Mouse (Mus musculus): ENCODE results near the gene Eif3l.

The Eif3l gene

DNA sequence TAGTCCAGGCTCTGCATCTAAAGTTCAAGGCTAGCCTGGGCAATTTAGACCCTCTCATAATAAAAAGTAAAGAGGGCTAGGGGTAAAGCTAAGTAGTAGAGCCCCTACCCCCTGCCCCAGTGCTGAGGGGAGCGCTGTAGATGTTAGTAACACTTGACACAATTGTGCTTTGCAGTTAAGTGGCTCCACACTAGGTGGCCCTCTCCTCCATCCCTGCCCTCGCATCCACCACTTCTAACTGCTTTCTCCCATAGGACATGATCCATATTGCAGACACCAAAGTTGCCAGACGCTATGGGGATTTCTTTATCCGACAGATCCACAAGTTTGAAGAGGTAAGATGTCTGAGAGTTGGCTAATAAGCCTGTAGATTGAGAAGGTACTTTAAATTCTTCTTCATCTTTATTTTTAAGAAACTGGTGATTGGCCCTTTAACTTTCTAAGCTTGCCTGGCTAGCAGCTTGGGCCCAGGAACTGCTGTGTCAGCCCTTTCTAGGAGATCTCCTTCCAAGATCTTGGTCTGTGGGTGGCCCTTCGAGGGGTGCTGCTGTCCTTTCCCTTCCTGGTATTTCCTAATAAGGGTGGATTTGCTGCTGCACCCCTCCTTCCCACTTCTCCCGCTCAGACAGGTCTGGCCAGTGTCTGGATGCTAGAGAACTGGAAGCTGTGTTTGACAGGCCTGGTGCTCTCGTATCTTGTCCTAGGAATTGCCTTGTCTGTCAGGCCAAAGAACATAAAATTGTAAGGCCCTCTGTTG lies 18.3 kb downstream of the Eif3l start:
- no peak for DNase-seq (ENCODE audit: low spot score)

DNA sequence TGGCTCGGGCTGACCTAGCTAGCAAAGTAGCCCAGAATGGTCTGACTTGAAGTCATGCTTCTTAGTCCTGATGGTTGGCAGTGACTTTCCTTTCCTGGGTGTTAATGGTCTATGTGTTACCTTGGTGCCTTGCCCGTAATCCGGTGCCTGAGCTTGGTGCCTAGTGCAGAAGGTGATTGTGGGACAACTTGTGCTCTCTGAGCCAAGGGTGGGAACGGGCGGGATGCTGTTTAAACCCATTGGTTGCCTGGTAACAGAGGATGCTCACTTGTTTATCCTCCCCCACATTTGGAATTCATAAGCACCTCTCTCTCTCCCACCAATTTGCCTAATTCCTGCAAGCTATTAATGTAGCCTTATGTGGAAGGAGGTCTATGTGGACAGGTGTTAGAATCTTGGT lies 20.5 kb downstream of the Eif3l start:
- DNase-seq (ENCODE audit: low spot score) = no peak

DNA sequence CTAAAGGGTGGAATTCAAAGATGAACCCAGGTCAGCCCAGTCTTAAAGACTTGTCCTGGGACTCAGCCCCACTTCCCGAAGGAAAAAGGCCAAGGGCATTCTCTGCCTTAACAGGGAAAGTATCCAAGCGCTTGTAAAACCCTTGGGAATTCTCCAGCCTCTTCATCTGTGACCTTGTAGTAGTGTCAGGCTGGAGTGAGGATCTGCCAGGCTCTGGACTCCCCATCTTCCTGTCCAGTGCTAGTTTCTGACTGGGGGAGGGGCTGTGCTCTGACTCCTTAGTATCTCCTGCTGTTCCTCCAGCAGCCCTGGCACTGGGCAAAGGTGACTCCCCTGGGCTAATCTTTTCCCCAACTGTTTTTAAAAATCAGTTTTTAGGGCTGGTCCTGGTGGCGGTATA lies 21.6 kb downstream of the Eif3l start:
- DNase-seq (ENCODE audit: low spot score) = no peak

GRCm38 (mm10) chr15:79097135-79097534 lies 22.2 kb downstream of the Eif3l start:
- DNase-seq (ENCODE audit: low spot score) = no peak

GRCm38 (mm10) chr15:79097611-79098025 lies 22.6 kb downstream of the Eif3l start:
- peak; percentile 58 for DNase-seq (ENCODE audit: low spot score)

GRCm38 (mm10) chr15:79098220-79098619 lies 23.2 kb downstream of the Eif3l start:
- DNase-seq (ENCODE audit: low spot score) = no peak

GRCm38 (mm10) chr15:79098868-79099267 lies 23.9 kb downstream of the Eif3l start:
- DNase-seq (ENCODE audit: low spot score) = no peak

GRCm38 (mm10) chr15:79099456-79099855 lies 24.5 kb downstream of the Eif3l start:
- DNase-seq (ENCODE audit: low spot score) = no peak

DNA sequence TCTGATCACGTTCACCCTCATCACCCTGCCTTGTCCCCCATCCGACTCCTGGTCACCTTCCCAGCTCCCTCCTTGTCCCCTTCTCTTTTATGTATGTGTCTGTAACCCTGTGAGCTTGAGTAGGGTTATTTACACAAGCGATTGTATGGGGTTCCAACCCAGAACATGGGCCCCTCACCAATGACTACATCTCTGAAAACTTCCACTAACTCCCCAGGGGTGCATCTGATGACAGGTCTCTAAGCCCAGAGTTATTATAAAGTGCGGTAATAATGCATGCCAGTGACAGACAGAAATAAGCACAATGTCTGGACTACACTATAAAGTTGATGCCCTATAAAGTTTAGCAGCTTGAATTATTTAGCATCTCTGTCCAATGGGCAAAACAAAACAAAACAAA lies 25.4 kb downstream of the Eif3l start:
- no peak for DNase-seq (ENCODE audit: low spot score)

GRCm38 (mm10) chr15:79101531-79101930 lies 26.6 kb downstream of the Eif3l start:
- DNase-seq (ENCODE audit: low spot score) = no peak

- DNase-seq (ENCODE audit: low spot score) = no peak
Observed at GRCm38 (mm10) chr15:79103264-79103663, 28.3 kb downstream of the Eif3l start.

DNA sequence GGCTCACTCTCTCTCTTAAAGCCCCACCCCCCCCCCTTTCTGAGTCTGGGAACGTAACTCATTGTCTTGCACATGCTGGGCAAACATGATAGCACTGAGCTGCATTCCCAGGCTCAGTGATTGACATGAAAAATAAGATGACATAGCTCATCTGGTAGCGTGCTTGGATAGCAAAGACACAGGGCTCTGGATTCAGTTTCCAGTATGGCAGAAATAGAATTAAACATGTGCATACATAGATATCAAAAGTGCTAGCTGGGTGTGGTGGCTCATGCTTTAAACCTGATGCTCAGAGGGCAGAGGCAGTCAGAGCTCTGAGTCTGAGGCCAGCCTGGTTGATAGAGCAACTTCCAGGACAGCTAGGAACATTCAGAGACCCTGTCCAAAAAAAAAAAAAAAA lies 30.8 kb downstream of the Eif3l start:
- DNase-seq (ENCODE audit: low spot score) = no peak

GRCm38 (mm10) chr15:79107966-79108365 lies 33.0 kb downstream of the Eif3l start:
- no peak for DNase-seq (ENCODE audit: low spot score)

DNA sequence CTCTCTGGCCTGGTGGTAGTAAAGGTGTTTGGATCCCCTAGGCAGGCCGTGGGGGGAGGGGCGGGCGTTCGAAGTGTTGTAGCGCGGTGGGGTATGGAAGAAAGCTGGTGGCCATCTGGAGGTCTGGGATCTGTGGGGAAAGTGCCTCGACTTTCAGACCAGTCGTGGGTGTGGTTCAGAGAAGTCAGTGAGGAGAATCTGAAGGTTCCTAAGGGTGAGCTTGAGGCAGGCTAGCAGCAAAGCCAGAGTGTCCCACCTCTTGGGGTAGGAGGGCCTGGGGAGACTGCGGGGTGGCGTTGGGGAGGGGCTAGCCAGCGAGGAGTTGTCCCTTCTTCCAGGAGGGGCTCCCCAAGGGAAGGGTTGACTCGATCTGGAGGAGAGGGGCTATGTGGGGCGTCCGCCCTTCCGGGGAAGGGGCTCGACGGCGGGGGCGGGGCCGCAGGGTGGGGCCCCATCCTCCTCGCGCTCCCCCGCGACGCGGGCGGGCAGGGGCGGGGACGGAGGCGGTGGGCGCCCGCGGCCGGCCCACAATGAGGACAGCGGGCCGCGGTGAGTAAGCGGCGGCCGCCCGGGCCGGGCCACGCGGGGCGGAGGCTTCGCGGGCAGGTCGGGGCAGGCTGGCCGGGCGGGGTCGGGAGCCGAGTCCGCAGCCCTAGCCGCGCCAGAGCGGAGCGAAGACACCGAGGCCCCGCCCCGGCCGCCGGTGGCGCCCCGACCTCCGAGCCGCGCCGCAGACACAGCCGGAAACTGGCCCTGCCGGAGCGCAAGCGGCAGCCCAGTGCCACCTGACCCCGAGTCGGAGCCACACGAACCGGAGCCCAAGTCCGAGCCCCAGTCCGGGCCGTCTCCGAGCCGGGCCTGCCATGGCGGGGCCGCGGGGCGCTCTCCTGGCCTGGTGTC lies 33.7 kb downstream of the Eif3l start, which contains the start of gene Micall1:
TSS of gene Micall1 (plus strand) at position 478 of the 900 bp plus-strand sequence.
- peak; percentile 82 for DNase-seq (ENCODE audit: low spot score)

GRCm38 (mm10) chr15:79109321-79109934 lies 34.4 kb downstream of the Eif3l start:
- DNase-seq (ENCODE audit: low spot score) = no peak

- no peak for DNase-seq (ENCODE audit: low spot score)
Observed at GRCm38 (mm10) chr15:79110031-79110430, 35.1 kb downstream of the Eif3l start.

GRCm38 (mm10) chr15:79110528-79110927 lies 35.5 kb downstream of the Eif3l start:
- DNase-seq (ENCODE audit: low spot score) = no peak

DNA sequence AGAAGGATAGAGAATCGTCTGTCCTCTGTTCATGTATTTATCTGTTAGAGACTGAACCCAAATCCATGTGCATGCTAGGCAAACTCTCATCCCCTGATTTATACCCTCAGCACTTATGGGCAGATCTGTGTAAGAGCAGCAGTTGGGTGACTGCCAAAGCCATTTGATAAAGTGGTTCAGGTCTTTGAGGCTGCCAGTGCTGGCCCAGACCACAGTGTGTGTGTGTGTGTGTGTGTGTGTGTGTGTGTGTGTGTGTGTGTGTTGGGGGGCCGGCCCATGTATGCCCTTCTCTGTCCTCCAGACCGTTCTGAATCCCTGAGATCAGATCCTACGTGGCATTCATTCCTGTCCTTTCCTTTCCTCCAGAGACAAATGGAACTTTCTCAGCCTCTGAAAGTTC lies 36.8 kb downstream of the Eif3l start:
- no peak for DNase-seq (ENCODE audit: low spot score)

DNA sequence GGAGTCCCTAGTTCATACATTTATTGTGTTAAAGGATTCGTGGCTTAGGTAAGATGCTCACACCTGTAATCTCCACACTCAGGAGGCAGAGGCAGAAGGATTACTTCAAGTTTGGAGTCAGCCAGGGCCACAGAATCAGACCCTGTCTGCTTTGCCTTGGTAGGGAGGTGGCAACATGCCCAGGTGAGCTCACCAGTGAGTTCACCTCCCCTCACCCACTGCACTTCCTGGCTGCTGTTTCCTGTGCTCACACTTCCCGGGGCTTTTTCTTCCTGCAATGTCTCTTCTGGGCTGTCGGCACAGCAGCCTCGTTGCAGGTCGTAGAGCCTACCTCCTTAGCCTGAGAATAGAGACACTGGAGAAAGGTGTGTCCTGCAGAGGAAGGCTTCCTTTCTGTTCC lies 40.3 kb downstream of the Eif3l start:
- DNase-seq (ENCODE audit: low spot score) = no peak

- no peak for DNase-seq (ENCODE audit: low spot score)
Observed at GRCm38 (mm10) chr15:79119491-79119890, 44.5 kb downstream of the Eif3l start.

DNA sequence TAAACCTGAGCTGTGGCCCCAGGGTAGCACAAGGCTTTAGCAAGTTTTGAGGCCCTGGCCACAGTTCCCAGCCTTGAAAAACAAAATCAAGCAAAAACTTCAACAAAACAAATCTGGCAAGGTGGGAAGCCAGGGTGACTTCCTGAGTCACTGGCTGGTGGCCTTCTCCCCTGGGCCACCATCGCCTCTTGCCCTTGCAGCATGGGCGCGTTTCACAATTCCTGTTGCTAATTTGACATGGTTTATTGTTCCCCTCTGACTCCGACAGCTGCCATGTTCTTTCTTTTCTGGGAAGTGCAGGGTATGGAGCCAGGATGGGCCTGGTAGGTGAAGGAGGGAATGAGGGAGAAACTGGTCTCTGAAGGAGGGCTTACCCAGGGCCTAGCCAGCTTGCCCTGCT lies 47.1 kb downstream of the Eif3l start:
- DNase-seq (ENCODE audit: low spot score) = no peak

DNA sequence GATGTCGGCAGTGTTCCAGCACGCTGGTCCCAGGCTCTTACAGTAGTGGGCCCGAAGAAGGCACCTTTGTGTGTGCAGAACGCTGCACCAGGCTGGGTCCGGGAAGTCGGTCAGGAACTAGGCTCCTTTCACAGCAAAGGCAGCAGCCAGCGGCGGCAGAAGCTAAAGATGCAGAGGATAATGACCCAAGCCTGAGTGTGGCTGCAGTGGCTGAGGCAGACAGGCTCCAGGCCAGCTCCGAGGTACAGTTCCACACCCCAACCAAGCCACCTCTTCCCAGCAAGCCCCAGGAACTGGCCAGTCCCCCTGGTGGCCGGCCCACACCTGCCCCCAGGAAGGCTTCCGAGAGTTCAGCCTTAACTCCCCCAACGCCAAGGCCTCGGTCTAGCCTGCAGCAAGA lies 47.6 kb downstream of the Eif3l start:
- no peak for DNase-seq (ENCODE audit: low spot score)

DNA sequence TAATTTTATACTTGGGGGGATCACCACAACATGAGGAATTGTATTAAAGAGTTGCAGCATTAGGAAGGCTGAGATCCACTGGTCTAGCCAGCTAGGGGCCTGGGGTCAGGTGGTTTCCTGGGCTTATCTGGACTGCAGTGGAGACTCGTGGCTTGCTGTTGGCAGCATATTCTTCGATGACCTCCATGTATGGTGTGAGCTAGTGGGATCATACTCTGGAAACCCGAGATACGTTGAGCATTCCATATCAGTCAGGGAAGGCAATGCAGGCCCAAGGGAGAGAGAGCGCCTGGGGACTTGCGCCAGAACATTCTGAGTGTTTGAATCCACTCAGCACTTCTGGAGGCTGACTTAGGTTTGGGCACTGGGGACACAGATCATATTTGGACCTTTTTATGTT lies 48.8 kb downstream of the Eif3l start:
- DNase-seq (ENCODE audit: low spot score) = no peak

Measured in urinary bladder, postnatal 25 days (tissue).